Mouse (Mus musculus): Measurements from ENCODE around the gene RPS10-NUDT3.

DNA sequence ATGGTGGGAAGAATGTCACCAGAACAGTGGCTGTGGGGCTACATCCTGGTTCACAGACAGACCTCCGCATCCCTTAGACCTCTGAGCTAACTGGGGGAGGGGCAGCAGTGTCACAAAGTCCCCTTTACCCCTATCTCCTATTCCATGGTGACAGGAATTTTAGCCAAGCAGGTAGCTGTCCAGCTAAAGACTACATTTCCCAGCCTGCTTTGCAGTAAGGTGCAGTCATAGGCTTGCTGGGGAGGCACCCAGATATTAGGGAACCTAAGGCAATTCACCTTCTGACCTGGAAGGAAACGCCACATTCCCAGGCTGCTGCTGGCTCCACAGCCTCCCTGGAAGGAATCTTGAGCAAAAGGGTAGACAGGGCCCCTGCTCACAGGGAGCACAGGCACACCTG, 93.8 kb downstream of the RPS10-NUDT3 start:
- no peak for TF ChIP-seq EP300 (IDR thresholded peaks at IDR 0.05; ENCODE audit: insufficient read depth, low read depth, low read length)
- no peak for TF ChIP-seq CTCF (IDR thresholded peaks at IDR 0.05)
- TF ChIP-seq POLR2A (IDR thresholded peaks at IDR 0.05; ENCODE audit: insufficient read depth, low read depth, low read length), result no peak
